Mouse (Mus musculus) spleen, adult 10 weeks (tissue): Measurements from ENCODE around the gene Ccdc187. TPM values are rescaled to one million over a fixed set of nuclear protein-coding genes. Genes with fewer than 3 reads are reported as not detected.

ENCODE experiments used
- polyA plus RNA-seq: library from polyadenylated mRNA; stranded (reverse); fragments of 350-450 nt; fragmentation: Illumina TruSeq; extraction: RNeasy Lipid Tissue Mini Kit (QIAGEN cat#74804); gene quantifications from one replicate; pipeline ENCODE4 v1.2.3, GENCODE M21; 2015; ENCODE audit warnings: low replicate concordance; ENCODE audit not compliant: insufficient read depth

The Ccdc187 gene
- not detected for polyA plus RNA-seq

GRCm38 (mm10) chr2:26294457-26294856 is at the start of gene Ccdc187:
Gene Ccdc187, minus strand, starts transcription at chr2:26294557.

DNA sequence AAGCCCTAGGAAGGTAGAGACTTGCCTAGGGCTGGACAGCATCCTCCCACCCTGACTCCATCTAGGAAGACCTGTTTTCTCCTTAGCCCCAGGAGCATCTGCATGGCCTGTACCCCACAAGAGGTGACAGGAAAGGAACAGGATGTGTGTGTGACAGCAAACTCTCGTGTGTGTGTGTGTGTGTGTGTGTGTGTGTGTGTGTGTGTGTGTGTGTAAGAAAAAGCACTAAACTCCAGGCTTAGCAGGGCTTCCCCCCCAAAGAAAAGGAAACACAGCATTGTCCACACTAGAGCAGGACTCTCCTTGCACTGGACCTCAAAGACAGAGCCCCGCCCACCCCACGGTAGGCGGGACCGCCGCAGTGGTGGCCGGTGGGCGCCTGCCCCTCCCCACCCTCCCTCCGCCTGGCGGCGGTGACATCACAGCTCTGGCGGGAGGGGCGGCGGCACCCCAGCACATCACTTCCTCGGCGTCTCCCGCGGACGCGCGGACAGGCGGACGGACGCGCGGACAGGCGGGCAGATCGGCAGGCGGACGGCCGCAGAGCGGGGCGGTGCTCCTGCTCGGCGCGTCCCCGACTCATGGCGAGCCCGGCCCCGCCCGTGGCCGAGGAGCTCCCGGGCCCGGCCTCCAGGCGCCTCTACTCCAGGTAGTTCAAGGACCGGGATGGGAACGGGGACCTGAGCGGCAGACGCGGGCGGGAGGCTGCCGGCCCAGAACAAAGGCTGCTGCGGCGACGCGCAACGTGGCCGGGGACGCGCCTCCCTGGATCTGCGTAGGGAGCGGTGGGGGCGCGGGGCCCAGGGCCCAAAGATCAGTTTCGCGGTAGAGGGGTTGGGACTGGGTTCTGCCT is 20.9 kb upstream of the Ccdc187 start, which contains the start of gene Gpsm1:
Gene Gpsm1, plus strand, starts transcription at position 444 of the 853 bp plus-strand sequence.

DNA sequence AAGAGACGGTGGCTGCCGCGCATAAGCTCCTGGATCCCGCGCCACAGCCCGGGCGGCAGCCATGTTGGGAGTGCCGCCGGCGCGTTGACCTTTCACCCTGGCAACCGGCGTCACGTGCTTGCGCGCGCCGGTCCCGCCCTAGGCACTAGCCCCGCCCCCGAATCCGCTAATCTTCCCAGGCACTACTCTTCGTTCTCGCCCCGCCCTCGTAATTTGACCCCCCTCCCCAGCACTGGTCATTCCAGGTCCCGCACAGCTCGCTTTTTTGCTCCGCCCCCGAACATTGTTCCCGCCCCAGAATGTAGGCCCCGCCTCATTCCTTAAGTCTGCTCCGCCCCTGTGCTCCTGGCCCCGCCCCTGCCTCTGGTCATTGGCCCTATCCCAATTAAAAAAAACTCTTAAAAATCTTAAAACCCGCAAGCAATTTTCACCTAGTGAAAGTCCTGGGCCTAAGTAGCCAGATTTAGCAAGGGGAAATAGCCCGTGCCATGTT is 57.0 kb downstream of the Ccdc187 start, which contains the start of gene Qsox2:
Gene Qsox2, minus strand, starts transcription at position 236 of the 493 bp plus-strand sequence.

DNA sequence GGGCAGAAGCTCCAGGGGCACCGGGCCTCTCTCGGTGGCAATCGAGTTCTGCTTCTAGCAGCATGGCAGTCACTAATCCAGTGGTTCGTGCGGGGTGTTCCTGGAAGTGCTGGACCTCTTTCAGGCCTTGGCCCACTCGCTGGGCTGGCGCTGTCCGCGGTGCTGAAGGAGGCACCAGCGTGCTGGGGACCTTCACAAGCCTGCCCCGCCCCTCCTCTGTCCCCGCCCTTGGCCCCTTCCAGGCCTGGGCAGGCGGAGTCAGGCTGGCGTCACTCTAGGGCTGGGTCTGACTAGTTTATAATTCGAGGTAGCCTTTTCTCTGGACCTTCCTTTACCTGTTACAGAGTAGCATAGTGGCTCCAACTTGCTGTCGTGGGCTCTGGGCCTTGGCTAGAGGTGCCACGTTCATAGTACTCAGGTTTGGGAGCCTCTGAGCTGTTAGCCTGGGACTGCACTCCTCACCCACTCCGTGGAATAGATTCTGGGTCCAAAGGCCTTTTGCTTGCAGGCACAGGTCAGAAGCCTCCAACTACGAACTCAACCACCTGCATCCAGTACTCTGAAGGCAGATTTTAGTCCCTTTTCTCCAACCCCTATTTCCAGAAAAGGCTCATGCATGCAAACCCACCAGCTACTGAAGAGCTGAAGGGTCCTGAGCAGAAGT is 86.1 kb downstream of the Ccdc187 start, which contains the start of gene Lhx3:
Gene Lhx3, minus strand, starts transcription at position 164 of the 664 bp plus-strand sequence.

Other genes with a start within 250 kb of the Ccdc187 start
- gene Nacc2, start 171.3 kb downstream of the Ccdc187 start, polyA plus RNA-seq, result 5.7 TPM
- not detected for gene Lhx3, start 86.3 kb downstream of the Ccdc187 start, polyA plus RNA-seq
- 6.4 TPM for gene Qsox2, start 57.0 kb downstream of the Ccdc187 start, polyA plus RNA-seq
- gene Gpsm1, start 21.0 kb upstream of the Ccdc187 start, polyA plus RNA-seq, result 6.1 TPM
- gene Dnlz, start 57.6 kb upstream of the Ccdc187 start, polyA plus RNA-seq, result 8.4 TPM
- 2.3 TPM for gene Card9, start 66.4 kb upstream of the Ccdc187 start, polyA plus RNA-seq
- 54.0 TPM for gene Snapc4, start 86.1 kb upstream of the Ccdc187 start, polyA plus RNA-seq
- gene Entr1, start 94.8 kb upstream of the Ccdc187 start, polyA plus RNA-seq, result 103 TPM
- gene Pmpca, start 94.8 kb upstream of the Ccdc187 start, polyA plus RNA-seq, result 70.0 TPM
- 18.7 TPM for gene Inpp5e, start 114.6 kb upstream of the Ccdc187 start, polyA plus RNA-seq
- gene Sec16a, start 150.7 kb upstream of the Ccdc187 start, polyA plus RNA-seq, result 67.4 TPM
- 6.8 TPM for gene Notch1, start 222.1 kb upstream of the Ccdc187 start, polyA plus RNA-seq